Mouse (Mus musculus) urinary bladder, adult 2 months (tissue): ENCODE measurements around the gene Jup. TPM values are rescaled to one million over a fixed set of nuclear protein-coding genes. Genes with fewer than 3 reads are reported as not detected.
"Not testable (repeated sequence)": the region's sequence is repeated elsewhere in the genome, so short reads cannot be mapped to it uniquely, and the experiment has no call there.

Experiments used
- DNase-seq: peaks from one replicate; pipeline ENCODE4 v3.0.0; 2022; ENCODE audit warnings: low spot score
- polyA plus RNA-seq: library from polyadenylated mRNA; depleted of rRNA; stranded (reverse); fragments of >200 nt; gene quantifications from 2 replicates; pipeline ENCODE4 v1.2.3, GENCODE M21; 2012

Gene Jup
- polyA plus RNA-seq, 1 experiment, result 92.4 TPM

DNA sequence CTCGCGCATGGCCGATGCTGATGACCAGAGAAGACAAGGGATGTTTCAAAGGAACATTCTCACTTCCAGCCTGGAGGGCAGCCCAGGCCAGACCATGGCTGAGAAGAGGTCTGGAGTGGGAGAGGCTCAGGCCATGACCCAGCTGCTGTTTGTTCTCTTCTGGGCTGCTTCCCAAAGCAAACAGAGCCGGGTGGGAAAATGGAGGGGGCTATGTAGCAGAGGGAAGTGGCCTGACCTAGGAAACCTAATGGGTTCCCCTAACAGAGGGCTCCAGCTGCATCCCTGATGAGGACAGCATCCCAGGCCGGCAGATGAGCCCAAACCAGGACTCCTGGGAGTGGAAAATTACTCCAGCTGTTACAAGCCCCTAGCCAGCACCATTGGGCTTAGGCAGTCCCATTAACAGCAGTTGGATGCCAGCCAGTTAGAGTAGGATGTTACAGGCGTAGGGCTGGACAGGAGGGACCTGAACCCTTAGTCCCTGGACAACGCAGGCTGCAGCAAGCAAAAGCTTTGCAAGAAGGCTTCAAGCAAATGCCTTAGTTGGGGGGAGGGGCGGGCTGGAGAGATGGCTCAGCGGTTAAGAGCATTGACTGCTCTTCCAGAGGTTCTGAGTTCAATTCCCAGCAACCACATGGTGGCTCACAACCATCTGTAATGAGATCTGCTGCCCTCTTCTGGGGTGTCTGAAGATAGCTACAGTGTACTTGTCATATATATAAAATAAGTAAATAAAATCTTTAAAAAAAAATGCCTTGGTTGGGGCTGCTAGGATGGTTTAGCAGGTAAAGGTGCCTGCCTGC, 6.3 kb downstream of the Jup start:
- DNase-seq, result no peak

DNA sequence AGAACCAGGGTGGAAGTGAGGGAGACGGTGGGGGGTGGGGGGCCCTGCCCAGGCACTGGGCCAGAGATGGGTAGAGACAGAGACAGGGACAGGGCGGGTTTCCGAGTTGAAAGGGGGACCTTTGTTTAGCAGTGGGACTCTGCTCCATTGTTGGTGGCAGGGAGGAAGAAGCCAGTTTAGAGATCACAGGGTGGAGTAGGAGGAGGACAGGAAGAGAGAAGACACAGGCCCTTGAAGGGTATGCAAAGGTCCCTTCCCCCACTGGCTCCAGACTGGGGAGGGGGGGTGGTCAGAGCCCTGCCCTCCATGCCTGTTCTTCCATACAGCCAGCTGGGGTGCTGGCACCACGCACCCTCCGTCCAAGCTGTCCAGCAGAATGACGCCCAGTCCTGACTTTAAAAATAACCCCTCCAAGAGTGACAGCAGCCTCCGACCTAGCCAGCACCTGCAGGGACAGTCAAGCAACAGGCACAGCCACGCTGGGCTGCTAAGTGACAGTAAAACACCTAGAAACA, 7.6 kb downstream of the Jup start:
- no peak for DNase-seq

DNA sequence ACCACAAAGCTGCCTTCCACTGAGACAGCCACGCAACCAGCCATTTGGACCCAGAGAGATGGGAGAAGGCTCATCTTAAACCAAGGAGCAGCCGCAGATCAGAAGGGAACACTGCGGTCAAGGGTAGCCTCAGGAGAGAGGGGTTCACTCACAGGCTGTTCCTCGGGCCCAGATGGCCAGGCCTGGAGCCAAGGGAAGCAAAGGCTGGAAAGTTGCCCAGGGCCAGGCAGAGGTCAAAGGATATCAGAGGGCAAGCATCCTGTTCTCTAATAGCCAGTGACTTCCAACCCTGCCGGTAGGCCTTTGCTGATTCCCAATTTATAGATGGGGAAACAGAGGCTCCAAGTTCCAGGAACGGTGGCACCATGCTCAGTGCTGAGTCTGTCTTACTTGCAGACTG, 9.0 kb downstream of the Jup start:
- no peak for DNase-seq

DNA sequence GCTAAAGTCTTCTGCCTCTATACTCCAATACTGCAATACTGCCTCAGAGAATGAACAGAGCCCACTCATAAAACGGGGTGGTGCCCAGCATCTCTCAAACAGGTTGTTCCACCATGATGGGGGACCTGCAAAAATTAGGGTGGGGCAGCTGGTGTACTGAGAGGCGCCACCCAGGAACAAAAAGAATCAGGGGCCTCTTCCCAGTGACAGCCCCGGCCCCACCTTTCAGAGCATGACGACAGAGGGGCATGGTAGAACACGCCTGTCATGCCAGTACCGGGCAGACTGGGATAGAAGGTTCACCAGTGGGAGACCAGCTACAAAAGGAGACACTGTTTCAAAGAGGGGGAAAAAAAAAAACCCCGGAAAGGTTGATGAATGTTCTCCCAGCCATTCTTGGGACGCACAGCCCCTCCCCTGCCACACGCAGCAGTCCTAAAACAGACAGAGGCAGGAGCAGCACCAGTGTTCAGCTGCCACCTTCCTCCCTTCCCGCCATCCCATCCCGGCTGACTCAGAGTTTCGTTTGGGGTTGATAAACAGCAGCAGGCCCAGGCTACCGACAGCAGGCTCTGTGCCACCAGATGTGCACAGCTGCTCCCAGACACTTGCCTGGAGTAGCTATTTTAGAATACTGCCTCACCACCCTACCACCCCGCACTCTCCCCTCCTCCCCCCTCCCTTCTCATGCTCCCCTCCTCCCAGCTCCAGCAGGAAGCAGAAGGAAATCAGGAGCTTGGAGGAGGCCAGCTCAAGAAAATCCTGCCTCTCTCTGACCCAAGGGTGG, 9.8 kb downstream of the Jup start:
- DNase-seq, result no peak

DNA sequence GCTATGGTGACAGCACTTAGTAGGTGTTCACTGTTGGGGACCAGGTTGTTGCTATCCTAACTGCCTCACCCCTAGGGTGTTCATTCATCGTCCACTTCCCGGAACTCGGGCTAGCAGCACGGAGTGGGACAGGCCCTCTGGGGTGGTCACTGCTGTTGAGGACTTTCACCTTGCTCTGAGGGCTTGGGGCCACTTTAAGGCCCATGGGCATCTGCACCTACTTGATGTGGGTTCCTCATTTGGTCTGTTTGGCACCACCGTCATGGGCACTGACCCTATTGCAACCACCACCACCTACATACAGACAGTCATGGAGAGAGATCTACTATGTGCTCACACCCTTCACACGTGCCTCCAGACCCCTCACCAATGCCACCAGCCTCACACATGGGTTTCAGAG, 10.5 kb downstream of the Jup start:
- no peak for DNase-seq

DNA sequence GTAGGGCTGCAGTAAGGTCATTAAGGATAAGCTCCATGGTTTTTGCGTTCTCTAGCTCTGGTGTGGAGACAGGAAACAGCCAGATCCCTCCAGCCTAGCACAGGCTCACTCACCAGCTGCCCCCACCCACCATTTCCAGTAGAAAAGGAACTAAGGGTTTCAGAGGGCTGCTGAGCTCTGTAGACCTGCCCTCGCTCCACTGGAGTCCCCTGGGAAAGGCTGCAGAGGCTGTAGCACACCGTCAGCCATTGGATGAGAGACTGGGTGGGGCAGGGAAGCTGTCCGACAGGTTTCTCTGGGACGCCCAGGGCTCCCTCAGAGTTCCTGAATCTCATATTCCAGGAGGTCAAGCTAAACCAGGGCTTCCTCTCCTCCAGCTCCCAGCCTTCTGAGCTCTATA, 11.0 kb downstream of the Jup start:
- DNase-seq, result no peak

DNA sequence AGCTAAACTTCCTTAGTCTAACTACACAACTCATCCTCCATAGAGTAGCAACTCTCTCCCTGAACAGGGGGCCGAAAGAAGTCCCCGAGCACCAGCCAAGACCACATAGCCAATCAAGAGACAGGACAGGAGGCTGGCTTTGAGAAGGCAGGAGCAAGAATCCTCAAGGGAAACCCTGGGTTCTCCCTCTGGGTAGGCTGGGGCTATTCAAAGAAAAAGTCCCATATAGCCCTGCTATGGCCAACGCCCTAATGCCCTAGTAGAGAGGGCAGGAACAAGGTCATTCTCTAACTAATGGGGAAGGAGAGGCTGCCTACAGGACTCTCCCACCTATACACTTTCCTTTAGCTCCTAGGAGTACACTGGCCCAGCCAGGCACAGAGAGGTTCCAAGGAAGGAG, 12.5 kb downstream of the Jup start:
- no peak for DNase-seq

DNA sequence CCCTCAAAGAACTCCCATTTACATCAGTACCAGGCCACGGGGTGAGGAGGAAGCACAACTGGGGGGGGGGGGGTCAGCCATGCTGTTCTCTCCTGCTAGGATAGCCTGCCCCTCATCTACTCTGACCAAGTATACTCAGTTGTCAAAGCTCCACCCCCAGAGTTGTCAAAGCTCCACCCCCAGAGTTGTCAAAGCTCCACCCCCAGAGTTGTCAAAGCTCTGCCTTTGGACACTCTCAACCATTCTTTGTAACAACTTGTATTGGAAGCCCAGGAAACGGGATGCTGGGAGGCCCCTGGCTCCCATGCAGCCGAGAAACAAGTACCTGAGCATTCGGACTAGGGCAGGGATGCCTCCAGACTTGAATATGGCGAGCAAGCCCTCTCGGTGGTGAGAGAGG, 14.9 kb downstream of the Jup start:
- no peak for DNase-seq

DNA sequence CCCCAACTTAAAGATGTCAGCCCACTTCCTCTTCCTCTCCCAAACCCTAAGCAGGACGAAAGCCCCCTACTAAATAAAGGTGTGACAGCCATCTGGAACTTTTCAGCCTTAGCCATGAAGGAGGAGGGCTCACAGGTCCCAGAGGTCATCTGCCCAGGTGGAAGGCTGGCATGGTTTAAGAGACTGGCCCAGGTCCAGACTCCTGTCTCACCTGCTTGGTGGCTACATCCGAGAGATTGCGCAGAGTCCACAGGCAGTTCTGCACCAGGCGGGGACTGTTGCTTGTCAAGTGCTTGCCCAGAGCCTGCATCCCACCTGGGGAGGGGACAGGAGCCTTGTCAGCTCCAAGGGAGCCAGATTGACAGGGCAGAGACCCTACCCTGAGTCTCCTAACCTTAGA, 18.3 kb downstream of the Jup start:
- DNase-seq, result no peak

DNA sequence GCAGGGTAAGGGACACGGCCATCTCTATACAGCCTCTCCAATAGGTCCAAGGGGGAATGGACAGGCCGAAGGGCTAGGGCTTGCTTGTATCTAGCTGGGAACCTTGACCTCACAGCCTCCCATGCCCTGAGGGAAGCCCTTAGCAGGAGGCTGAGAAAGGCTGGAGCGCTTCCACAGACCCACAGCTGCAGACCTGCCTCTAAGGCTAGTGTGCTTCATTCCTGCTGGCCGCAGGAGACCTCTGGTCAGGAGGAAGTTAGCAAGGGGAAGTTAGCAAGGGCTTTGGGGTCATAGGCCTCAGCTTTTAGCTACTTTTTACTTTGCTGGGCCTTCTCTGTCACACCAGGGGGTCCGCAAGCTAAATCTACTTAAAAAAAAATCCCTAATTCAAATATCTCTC, 19.1 kb downstream of the Jup start:
- no peak for DNase-seq

DNA sequence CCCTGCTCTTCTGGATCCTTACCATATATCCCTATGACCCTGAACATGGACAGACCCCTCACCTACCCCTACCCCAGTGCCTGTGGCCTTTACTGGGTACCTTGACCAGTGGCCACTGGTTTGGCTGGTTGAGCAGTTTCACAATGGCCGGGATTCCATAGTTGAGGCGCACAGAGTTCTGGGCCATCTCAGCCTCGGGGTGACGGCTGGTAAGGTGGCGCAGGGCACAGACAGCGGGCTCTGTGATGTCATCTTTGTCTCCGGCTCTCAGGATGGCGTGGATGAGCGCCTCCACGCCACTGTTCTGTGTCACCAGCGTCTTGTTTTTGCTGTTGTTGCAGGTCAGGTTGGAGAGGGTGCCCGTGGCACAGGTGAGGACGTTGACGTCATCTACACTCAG, 19.6 kb downstream of the Jup start:
- DNase-seq, result no peak

DNA sequence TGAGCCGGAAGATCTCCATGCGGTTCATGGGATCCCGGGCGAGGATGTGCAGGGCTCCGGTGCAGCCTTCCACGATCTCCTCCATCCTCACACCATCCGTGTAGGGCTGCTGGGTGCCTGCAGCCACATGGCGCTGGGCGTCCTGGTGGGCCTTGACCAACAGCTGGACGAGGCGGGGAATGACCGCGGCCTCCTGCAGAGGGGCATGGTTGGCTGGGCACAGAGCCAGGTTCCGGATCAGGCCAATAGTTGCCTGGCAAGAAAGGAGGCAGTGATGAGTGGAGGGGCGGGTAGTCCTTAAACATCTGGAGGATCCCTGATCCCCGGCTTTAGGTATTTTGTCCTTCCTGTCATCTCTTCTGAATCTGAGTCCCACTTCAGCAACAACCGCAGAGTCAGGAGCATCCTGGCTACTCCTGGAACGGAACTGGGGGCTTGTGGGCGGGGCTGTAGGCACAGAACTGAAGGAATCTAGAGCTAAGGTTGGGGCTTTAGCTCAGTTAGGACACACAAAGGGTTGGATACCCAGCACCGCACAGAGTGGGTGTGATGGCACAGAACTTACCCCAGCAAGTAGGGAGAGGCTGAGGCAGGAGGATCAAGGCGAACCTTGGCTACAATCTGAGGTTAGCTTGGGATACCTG, 20.7 kb downstream of the Jup start:
- no peak for DNase-seq

DNA sequence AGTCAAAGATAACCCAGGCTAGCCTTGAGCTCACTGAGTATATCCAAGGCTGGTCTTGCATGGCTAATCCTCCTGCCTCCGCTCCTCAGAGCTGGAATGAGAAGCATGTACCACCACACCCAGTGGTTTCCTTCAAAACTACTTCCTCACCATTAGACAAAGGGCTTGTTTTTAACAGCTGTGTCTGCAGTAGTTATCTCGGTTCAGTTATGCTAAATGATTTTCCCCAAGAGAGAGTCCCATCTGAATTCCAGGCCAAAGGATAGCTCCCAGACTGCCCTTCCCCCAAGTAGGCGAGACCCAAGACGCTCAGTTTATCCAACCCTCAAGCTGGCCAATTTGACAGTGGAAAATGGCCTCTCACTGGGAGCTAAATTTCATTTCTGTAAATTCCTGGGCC, 21.6 kb downstream of the Jup start:
- no peak for DNase-seq

DNA sequence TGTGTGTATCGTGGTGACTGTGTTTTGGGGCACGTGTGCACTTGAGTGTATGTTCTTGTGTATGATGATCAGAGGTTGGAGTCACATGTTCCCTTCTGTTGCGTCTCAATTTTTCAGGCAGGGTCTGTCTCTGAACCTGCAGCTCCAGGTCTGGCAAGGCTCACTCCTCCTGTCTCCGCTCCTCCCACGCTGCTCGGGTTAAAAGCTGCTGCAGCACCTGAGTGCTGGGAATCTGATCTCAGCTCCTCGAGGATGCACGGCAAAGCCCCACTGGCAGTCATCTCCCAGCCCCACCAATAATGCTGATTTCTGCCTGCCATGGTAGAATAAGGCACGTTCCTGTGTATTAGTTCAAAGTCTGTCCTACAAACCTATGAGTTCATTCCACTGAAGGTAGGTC, 22.4 kb downstream of the Jup start:
- DNase-seq, result no peak

DNA sequence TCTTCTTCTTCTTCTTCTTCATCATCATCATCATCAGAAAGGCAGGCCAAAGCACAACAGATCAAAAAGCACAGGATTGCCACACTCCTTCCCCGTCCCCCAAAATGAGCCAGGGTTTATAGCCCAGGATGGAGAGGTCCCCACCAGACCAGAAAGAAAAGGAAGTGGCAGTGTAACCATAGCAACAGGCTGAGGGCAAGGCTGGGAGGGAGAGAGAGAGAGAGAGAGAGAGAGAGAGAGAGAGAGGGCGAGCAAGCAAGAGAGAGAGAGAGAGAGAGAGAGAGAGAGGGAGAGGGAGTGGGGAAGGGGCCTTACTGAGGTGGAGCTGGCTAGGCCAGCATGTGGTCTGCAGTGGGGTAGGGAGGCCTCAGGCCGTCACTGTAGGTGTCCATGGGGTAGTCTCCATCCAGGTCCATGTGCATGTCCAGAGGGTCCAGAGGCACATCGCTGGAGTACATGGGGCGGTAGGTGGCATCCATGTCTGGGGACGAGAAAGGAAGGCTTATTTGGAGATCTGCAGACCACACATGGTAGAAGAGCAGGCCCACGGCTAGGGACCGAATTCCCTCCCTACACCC, 25.5 kb downstream of the Jup start:
- DNase-seq, result no peak

DNA sequence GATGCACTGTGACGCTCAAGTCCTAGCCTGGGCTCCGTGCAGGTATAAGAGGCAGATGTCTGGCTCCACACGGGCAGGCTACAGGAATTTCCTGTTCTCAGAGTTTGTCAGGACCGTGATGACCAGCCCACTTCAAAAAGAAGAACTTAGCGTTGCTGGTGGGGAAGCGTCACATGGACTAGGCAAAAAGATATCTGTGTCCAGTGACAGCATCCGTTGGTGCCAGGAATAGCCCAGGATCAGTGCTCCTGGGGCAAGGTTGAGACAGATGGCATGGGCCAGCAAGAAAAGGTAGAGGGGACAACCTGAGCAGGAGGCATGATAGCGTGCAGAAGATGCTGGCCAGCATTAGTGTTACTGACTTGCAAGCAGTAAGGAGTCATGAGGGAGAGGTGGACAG, 27.7 kb downstream of the Jup start:
- no peak for DNase-seq

DNA sequence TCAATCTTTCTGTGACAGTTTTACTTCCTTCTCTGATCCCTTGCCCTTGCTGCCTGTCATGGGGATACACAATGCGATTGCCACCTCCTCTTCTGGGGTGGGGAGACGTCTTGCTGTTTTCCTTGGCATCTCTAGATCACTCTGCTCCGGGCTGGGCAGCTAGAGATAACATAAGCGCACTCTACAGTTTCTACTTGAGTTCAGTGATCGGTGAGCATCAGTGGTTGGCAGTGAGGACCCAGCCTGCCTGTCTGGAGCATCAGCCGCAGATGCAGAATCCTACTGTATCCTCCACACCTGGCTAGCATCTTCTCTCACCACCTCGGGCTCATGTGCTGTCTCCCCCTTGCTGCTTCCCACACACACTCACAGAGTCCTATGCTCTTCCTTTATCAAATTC, 28.4 kb downstream of the Jup start:
- DNase-seq, result no peak

DNA sequence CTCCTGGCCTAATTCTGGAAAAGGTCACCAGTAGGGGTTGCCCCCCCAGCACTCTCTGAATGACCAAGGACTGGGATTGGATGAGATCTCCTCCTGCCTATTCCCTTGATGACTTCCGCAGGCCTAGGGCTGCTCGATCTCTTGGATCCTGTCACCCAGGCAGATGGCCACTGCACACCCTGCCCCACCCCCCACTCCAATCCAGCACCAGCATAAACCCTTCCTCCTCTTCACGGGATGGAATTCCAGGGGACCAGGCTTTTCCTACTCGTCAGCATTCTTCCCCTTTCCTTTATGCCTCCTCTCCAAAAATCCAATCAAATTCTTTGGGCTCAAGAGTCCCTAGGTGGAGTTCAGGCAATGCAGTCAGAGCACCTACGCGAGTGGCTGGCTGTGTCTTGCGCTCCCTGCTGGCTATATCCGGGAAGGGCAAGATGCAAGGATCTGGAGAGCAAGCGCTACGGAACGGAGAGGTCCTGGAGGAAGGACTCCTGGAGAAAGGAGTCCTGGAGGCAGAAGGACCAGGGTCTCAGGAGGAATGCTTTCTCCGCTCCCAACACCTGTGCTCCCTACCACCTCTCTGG, 34.5 kb downstream of the Jup start:
- DNase-seq, result no peak

DNA sequence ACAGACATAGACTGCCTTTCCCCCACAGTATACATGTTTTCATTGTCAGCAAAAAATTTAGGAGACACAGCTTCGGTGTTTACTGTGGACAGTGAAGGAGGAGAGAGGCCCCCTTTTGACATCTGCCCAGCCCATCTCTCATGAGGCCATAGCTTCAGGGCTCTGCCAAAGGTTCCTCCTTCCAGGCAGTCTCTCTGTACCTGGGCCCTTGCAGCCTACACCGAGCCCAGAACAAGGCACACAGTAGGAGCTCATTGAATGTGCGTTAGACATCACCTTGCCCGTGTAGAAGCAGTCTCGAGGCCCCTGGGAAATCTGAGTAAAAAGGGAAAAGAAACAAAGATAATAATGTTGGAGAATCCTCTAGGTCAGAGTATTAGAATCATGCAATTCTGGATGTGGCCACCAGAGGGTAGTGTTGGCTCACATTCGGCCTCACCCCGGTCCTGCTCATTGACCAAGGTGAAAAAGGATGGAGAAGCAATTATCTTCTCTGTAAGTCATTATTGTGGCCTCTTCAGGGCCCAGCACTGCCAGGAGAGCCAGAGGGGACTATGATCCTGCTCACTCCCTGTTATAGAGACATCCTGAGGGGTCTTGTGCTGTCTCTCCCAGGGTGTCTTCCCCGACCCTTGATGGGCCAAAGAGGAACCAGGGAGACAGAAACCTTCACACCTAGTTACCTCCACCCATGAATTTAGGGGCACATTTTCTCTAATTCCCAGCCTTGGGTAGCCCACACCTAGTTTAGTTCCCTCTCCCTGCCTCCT, 35.2 kb downstream of the Jup start:
- DNase-seq, result no peak

DNA sequence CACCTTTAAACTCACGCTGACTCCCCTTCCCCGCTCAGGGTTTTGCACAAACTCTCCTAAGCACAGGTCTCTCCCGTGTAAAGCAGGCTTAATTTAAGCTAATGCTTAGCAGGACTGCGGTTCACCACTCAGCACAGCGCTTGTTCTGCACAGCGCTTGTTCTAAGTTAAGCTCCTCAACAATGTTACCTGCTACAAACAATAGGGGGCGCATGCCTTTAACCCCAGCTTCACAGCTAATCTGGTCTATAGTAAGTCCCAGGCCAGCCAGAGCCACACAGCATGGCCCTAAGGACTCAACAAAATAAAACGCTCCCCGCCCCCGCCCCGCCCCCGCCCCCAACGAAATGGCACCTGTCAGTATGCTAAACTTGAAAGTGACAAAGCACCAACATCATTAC, 36.5 kb downstream of the Jup start:
- DNase-seq, result not testable (repeated sequence)

DNA sequence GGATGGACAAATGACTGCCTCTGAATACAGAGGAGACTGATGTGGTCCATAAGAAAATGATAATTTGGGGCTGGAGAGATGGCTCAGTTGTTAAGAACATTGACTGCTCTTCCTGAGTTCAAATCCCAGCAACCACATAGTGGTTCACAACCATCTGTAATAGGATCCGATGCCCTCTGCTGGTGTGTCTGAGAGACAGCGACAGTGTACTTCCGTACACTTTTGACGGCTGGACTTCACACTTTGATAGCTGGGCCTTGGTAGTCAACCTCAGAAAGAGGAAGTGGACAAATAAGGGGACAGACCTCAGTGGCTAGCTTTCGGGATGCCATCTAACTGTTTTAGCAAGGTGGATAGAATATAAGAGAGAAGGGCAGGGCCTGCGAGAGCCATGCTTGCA, 37.4 kb downstream of the Jup start:
- DNase-seq, result no peak
